Mouse (Mus musculus): ENCODE results near the gene Ankrd12. TPM values are rescaled to one million over a fixed set of nuclear protein-coding genes. Genes with fewer than 3 reads are reported as not detected.

Ankrd12 gene
- polyA plus RNA-seq (2015; fragmentation: Nextera tagmentation; extraction: Ambion mirVana) = 125 and 135 TPM in 2 replicates

DNA sequence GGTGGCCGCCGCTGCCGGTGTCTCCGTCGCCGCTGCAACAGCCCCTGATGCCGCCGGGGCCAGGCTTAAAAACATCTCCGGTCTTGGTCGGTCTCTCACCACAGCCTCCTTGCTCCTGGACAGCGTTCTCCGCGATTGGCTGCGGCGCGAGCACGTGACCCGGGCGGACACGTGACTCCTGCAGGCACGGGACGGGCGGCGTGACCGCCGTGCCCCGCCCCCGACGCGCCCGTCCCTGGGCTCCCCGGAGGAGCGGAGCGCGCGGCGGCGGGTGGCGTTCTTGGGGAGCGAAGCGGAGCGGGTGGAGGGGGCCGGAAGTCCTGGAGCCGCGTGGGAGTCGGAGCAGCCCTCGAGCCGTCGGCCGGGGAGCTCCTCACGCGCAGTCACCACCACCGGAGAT lies at the start of gene Ankrd12:
Gene Ankrd12, minus strand, starts transcription at position 156 of the 400 bp plus-strand sequence.
- Histone ChIP-seq H3K4me2 (replicated peaks) (peak within 1 kb of the TSS; percentile 72), H3K27ac (replicated peaks) (peak within 1 kb of the TSS; percentile 94), H3K9ac (replicated peaks) (peak within 1 kb of the TSS; percentile 80), H3K36me3 (peaks cover 27% of the 10 kb centered on the region), H3K27me3 (no peaks in the 10 kb centered on the region), H3K9me3 (no peaks in the 10 kb centered on the region), H3K4me3 (peak within 1 kb of the TSS; percentile 81), H3K4me1 (peaks cover 27% of the 10 kb centered on the region)
- ATAC-seq (replicated peaks) = peak; percentile 99
- under 1% methylated on average over 53 of the region's 53 CpGs for WGBS

DNA sequence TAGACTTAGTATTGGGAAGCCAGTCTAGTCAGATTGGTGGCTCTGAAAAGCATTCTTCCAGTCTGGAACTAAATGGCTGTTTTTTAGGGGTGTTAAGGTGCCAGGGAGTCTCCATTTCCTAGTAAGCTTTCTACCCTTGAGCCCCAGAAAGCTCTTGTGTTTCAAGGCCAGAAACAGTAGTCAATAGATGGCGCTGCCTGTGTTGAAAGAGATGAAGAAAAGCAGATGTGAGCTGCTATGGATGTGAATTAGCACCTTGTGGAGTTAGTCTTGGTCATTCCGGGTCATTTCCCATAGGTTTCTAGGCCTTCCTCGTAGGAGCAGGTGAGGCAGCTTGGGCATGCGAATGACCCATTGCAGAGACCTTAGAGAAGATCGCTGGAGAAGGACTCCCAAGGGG lies 48.3 kb upstream of the Ankrd12 start:
- WGBS = 71% methylated on average over 5 of the region's 5 CpGs
- H3K4me2 ChIP-seq (replicated peaks) = no peak overlapping the region

DNA sequence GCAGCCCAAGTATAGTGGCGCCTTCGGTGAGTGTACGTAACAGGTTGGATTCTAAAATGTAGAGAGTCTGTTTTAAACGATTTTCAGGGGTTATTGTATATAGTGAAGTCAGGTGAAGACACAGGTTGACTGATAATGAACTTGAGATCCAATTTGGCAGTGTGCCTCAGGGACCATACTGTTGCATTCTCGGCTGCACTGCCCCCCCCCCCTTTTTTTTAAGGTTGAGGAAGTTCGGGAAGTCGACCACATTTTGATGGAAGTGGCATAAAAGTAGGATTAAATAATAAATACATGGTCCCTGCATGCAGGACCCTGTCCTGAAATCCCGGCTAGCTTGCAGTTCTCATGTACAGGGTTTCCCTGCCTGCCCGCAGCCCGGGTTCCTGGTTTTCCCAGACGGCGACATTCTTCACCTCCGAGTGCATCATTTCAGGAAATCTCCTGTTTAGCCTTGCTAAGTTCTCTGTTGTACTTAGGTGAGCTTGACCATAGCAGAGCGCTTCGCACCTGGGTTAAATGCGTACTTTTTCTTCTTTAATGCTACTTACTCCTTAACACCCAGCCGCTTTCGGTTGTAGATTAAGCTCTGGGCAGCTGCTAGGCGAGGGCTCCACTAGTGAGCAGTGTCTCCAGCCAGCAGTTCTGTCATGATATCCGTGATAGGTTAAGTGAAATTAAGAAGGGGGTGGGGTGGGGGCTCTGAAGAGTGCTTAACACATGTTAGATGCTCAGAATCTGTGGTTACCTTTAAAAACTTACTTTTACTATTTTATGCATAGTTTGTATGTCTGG lies 47.1 kb upstream of the Ankrd12 start:
- WGBS = 1% methylated on average over 20 of the region's 20 CpGs
- H3K27ac ChIP-seq (replicated peaks) = no peak overlapping the region; the same call in 1 of the 2 replicates
- H3K9ac ChIP-seq (replicated peaks) = peak overlapping the region; percentile 68
- peak overlapping the region; percentile 54 for H3K4me2 ChIP-seq (replicated peaks)
- no peaks in the 10 kb centered on the region for H3K27me3 ChIP-seq
- peaks cover 9% of the 10 kb centered on the region for H3K36me3 ChIP-seq
- no peaks in the 10 kb centered on the region for H3K9me3 ChIP-seq
- ATAC-seq (replicated peaks) = peak; percentile 36
- H3K4me1 ChIP-seq = peaks cover 14% of the 10 kb centered on the region
- peak overlapping the region; percentile 77 for H3K4me3 ChIP-seq

More for the DNA sequence above, 48.3 kb upstream of the Ankrd12 start:
- no peaks in the 10 kb centered on the region for H3K9me3 ChIP-seq
- no peaks in the 10 kb centered on the region for H3K36me3 ChIP-seq
- no peak for ATAC-seq (replicated peaks)
- H3K9ac ChIP-seq (replicated peaks) = 0 out of 2 replicates have a peak overlapping the region, but pooled peaks have one; percentile 4
- H3K27me3 ChIP-seq = no peaks in the 10 kb centered on the region
- no peak overlapping the region for H3K27ac ChIP-seq (replicated peaks)
- no peak overlapping the region for H3K4me3 ChIP-seq
- peaks cover 14% of the 10 kb centered on the region for H3K4me1 ChIP-seq

- peak; percentile 85 for ATAC-seq (replicated peaks)
- Histone ChIP-seq H3K9ac (replicated peaks) (peak within 1 kb of the TSS; percentile 68), H3K4me3 (peak within 1 kb of the TSS; percentile 77), H3K36me3 (peaks cover 17% of the 10 kb centered on the region), H3K27me3 (no peaks in the 10 kb centered on the region), H3K4me1 (peaks cover 14% of the 10 kb centered on the region), H3K9me3 (no peaks in the 10 kb centered on the region), H3K27ac (replicated peaks) (peak within 1 kb of the TSS; percentile 73), H3K4me2 (replicated peaks) (peak within 1 kb of the TSS; percentile 54)
- 6% methylated on average over 45 of the region's 45 CpGs for WGBS
Observed at GRCm38 (mm10) chr17:66123066-66123815, 46.4 kb upstream of the Ankrd12 start, which contains the start of gene Ddx11. Ddx11 (plus strand) TSS chr17:66123520.

GRCm38 (mm10) chr17:66120701-66121100 lies 43.8 kb upstream of the Ankrd12 start:
- Histone ChIP-seq H3K9ac (replicated peaks) (no peak overlapping the region), H3K4me1 (peaks cover 14% of the 10 kb centered on the region), H3K4me3 (no peak overlapping the region), H3K4me2 (replicated peaks) (no peak overlapping the region), H3K36me3 (peaks cover 43% of the 10 kb centered on the region), H3K9me3 (no peaks in the 10 kb centered on the region), H3K27ac (replicated peaks) (no peak overlapping the region), H3K27me3 (no peaks in the 10 kb centered on the region)
- ATAC-seq (replicated peaks) = no peak
- WGBS = 84% methylated on average over 1 of the region's 1 CpGs

DNA sequence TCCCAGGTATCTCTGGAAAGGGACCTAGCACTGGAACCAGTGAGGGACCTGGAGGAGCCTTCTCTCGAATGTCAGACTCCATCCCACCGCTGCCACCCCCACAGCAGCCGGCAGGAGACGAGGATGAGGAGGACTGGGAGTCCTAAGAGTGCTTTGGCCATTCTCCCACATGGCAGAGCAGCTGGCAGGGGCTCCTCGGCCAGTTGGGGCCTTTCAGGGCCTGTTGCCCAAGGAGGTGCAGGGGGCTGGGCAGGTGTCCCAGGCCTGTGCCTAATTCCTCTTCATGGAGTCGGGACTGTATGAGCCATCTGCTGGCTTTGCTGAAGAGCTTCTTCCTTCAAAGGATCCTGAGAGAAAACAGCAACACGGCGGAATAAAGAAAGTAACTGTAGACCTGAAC lies 42.1 kb upstream of the Ankrd12 start:
- Histone ChIP-seq H3K4me3 (no peak overlapping the region), H3K36me3 (peaks cover 60% of the 10 kb centered on the region), H3K27me3 (no peaks in the 10 kb centered on the region), H3K9me3 (no peaks in the 10 kb centered on the region), H3K27ac (replicated peaks) (no peak overlapping the region), H3K4me2 (replicated peaks) (no peak overlapping the region), H3K9ac (replicated peaks) (no peak overlapping the region), H3K4me1 (peaks cover 3% of the 10 kb centered on the region)
- WGBS = 77% methylated on average over 8 of the region's 8 CpGs
- no peak for ATAC-seq (replicated peaks)

DNA sequence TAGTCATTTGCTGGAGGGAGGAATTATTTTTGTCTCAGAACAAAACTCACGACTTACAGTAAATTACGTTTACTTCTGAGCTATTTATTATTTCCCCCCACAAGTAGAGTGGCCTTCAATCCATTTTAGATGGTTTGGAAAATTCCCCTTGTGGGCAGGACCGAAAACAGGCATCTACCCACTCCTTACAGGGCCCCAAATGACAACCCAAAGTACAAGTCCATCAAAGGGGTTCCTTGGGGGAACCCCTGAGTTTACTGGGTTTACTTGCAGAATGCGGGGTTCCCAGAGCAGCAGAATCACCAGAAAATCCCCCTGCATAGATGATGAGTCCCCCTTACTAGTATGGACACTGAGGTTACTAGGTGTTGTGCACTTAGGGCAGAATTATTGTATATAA lies 35.3 kb upstream of the Ankrd12 start:
- Histone ChIP-seq H3K4me1 (peaks cover 18% of the 10 kb centered on the region), H3K4me3 (peak overlapping the region; percentile 69), H3K4me2 (replicated peaks) (peak overlapping the region; percentile 56), H3K27me3 (no peaks in the 10 kb centered on the region), H3K36me3 (peaks cover 35% of the 10 kb centered on the region), H3K9ac (replicated peaks) (peak overlapping the region; percentile 62), H3K9me3 (no peaks in the 10 kb centered on the region), H3K27ac (replicated peaks) (no peak overlapping the region)
- ATAC-seq (replicated peaks) = no peak
- 54% methylated on average over 4 of the region's 4 CpGs for WGBS

- H3K4me2 ChIP-seq (replicated peaks) = peak within 1 kb of the TSS; percentile 56
- under 1% methylated on average over 41 of the region's 41 CpGs for WGBS
- peak within 1 kb of the TSS; percentile 62 for H3K9ac ChIP-seq (replicated peaks)
- peak within 1 kb of the TSS; percentile 56 for H3K27ac ChIP-seq (replicated peaks)
- peak; percentile 97 for ATAC-seq (replicated peaks)
- peak within 1 kb of the TSS; percentile 69 for H3K4me3 ChIP-seq
- H3K27me3 ChIP-seq = no peaks in the 10 kb centered on the region
- H3K9me3 ChIP-seq = no peaks in the 10 kb centered on the region
- H3K36me3 ChIP-seq = peaks cover 28% of the 10 kb centered on the region
- peaks cover 18% of the 10 kb centered on the region for H3K4me1 ChIP-seq
Observed at GRCm38 (mm10) chr17:66111402-66111959, 34.6 kb upstream of the Ankrd12 start, which contains the start of gene Washc1. Washc1 (plus strand) TSS chr17:66111545.

- H3K4me1 ChIP-seq = peaks cover 18% of the 10 kb centered on the region
- 52% methylated on average over 6 of the region's 6 CpGs for WGBS
- peak overlapping the region; percentile 69 for H3K4me3 ChIP-seq
- ATAC-seq (replicated peaks) = no peak; the same call in 1 of the 2 replicates
- H3K9me3 ChIP-seq = no peaks in the 10 kb centered on the region
- no peaks in the 10 kb centered on the region for H3K27me3 ChIP-seq
- no peak overlapping the region for H3K9ac ChIP-seq (replicated peaks)
- H3K36me3 ChIP-seq = peaks cover 21% of the 10 kb centered on the region
- peak overlapping the region; percentile 56 for H3K4me2 ChIP-seq (replicated peaks)
- 0 out of 2 replicates have a peak overlapping the region, but pooled peaks have one; percentile 56 for H3K27ac ChIP-seq (replicated peaks)
Observed at GRCm38 (mm10) chr17:66110746-66111145, 33.9 kb upstream of the Ankrd12 start.

DNA sequence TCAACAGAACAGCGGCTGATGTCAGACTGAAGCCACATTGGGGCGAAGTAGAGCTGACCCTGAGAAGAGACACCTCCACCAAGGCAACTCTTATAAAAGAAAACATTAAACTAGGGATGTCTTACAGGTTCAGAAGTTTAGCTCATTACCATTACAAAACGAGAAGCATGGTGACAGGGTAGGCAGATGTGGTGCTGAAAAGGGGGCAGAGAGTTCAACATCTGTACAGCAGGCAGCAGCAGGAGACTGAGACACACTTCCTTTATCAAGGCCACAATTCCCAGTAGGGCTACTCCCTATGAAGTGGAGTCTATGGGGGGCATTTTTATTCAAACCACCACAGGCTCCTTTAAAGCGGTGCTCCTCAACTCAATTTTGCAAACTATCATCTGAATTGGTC lies 31.3 kb upstream of the Ankrd12 start:
- Histone ChIP-seq H3K4me2 (replicated peaks) (no peak overlapping the region), H3K36me3 (no peaks in the 10 kb centered on the region), H3K9me3 (no peaks in the 10 kb centered on the region), H3K4me1 (peaks cover 18% of the 10 kb centered on the region), H3K27ac (replicated peaks) (no peak overlapping the region), H3K27me3 (no peaks in the 10 kb centered on the region), H3K9ac (replicated peaks) (no peak overlapping the region), H3K4me3 (no peak overlapping the region)
- ATAC-seq (replicated peaks) = no peak
- 86% methylated on average over 4 of the region's 4 CpGs for WGBS

GRCm38 (mm10) chr17:66107466-66107865 lies 30.6 kb upstream of the Ankrd12 start:
- Histone ChIP-seq H3K27ac (replicated peaks) (no peak overlapping the region), H3K4me3 (no peak overlapping the region), H3K4me2 (replicated peaks) (no peak overlapping the region), H3K27me3 (no peaks in the 10 kb centered on the region), H3K9me3 (no peaks in the 10 kb centered on the region), H3K9ac (replicated peaks) (no peak overlapping the region), H3K4me1 (peaks cover 13% of the 10 kb centered on the region), H3K36me3 (no peaks in the 10 kb centered on the region)
- no peak for ATAC-seq (replicated peaks)
- 67% methylated on average over 8 of the region's 8 CpGs for WGBS
